Mouse (Mus musculus): ENCODE results near the gene Oaf. TPM values are rescaled to one million over a fixed set of nuclear protein-coding genes. Genes with fewer than 3 reads are reported as not detected.

The Oaf gene
- polyA plus RNA-seq, 1 experiment from 2014 or later = 30.9 TPM

DNA sequence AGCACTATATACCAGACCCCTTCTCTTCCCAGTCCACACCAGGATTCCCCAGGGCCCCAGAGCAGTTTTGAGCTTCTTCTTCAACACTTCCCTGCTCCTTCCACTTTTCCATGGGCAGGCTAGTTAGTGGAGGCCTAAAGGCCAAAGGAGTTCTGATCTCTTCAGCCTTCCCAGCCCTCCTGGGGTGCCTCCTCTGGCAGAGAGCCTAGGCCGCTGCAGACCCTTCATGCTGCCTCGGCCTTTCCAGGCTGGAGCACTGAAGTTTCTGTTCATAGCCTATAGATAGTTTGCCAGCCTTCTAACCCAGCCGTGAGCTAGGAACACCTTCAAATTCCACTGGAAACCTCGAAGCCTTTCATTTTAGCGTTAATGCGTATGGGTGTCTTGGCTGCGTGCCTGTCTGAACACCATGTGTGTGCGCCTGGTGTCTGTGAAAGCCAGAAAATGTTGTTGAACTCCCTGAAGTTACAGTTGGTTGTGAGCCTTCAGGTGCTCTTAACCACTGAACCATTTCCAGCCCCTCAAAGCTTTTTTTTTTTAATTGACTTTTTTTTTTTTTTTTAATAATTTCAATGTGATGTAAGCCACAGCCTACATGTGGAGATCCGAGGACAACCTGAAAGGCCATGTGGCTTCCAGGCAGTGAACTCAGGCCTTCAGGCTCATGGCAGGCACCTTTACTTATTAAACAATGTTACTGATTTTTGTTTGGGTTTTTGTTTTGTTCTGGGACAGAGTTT is 23.3 kb upstream of the Oaf start:
- H3K4me3 ChIP-seq = no peak overlapping the region
- no peak for ATAC-seq (ENCODE audit: low FRiP score, low read depth)
- H3K9ac ChIP-seq (replicated peaks) = no peak overlapping the region
- H3K9me3 ChIP-seq = no peaks in the 10 kb centered on the region
- WGBS = 78% methylated on average over 9 of the region's 9 CpGs
- no peak overlapping the region for H3K4me2 ChIP-seq (replicated peaks)
- H3K27me3 ChIP-seq = peaks cover 9% of the 10 kb centered on the region; the same call in 1 of the 2 replicates
- no peaks in the 10 kb centered on the region for H3K36me3 ChIP-seq
- no peak overlapping the region for H3K27ac ChIP-seq (replicated peaks)
- peaks cover 9% of the 10 kb centered on the region for H3K4me1 ChIP-seq

GRCm38 (mm10) chr9:43262390-43262789 is 22.7 kb upstream of the Oaf start:
- Histone ChIP-seq H3K27ac (replicated peaks) (no peak overlapping the region), H3K4me2 (replicated peaks) (no peak overlapping the region), H3K4me1 (peaks cover 9% of the 10 kb centered on the region), H3K9ac (replicated peaks) (no peak overlapping the region), H3K4me3 (no peak overlapping the region), H3K36me3 (no peaks in the 10 kb centered on the region), H3K27me3 (peaks cover 9% of the 10 kb centered on the region; the same call in 1 of the 2 replicates), H3K9me3 (no peaks in the 10 kb centered on the region)
- WGBS = 62% methylated on average over 4 of the region's 4 CpGs
- no peak for ATAC-seq (ENCODE audit: low FRiP score, low read depth)

DNA sequence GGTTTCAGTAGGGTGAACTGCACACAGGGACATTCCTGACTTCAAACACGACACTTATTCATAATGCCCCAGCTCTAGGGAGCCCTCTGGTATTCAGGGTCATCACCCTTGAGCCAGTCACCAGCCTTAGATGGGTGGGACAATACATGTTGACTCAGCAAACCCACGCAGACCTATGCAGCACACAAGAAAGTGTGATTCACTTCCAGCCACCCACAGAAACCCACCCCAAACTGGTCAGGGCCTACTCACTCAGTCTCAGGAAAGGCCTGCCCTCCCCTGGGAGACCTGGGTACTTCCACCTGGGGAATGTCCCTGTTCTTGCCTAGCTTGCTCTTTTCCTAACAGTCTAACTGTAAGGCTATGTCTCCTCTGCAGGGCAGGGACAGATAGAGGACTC is 22.2 kb upstream of the Oaf start:
- H3K36me3 ChIP-seq = no peaks in the 10 kb centered on the region
- 47% methylated on average over 2 of the region's 2 CpGs for whole genome bisulfite sequencing
- no peak overlapping the region for H3K4me2 ChIP-seq (replicated peaks)
- H3K4me1 ChIP-seq = peaks cover 9% of the 10 kb centered on the region
- H3K4me3 ChIP-seq = no peak overlapping the region
- ATAC-seq (ENCODE audit: low FRiP score, low read depth) = no peak
- no peak overlapping the region for H3K9ac ChIP-seq (replicated peaks)
- H3K27ac ChIP-seq (replicated peaks) = no peak overlapping the region
- H3K27me3 ChIP-seq = peaks cover 9% of the 10 kb centered on the region; the same call in 1 of the 2 replicates
- no peaks in the 10 kb centered on the region for H3K9me3 ChIP-seq

- no peak overlapping the region for H3K4me2 ChIP-seq (replicated peaks)
- peaks cover 9% of the 10 kb centered on the region for H3K4me1 ChIP-seq
- H3K27ac ChIP-seq (replicated peaks) = no peak overlapping the region
- no peak overlapping the region for H3K9ac ChIP-seq (replicated peaks)
- H3K4me3 ChIP-seq = no peak overlapping the region
- whole genome bisulfite sequencing = 82% methylated on average over 4 of the region's 4 CpGs
- H3K9me3 ChIP-seq = no peaks in the 10 kb centered on the region
- ATAC-seq (ENCODE audit: low FRiP score, low read depth) = no peak
- H3K27me3 ChIP-seq = peaks cover 9% of the 10 kb centered on the region; the same call in 1 of the 2 replicates
- H3K36me3 ChIP-seq = no peaks in the 10 kb centered on the region
These were observed 21.6 kb upstream of the Oaf start for GRCm38 (mm10) chr9:43261124-43261907.

DNA sequence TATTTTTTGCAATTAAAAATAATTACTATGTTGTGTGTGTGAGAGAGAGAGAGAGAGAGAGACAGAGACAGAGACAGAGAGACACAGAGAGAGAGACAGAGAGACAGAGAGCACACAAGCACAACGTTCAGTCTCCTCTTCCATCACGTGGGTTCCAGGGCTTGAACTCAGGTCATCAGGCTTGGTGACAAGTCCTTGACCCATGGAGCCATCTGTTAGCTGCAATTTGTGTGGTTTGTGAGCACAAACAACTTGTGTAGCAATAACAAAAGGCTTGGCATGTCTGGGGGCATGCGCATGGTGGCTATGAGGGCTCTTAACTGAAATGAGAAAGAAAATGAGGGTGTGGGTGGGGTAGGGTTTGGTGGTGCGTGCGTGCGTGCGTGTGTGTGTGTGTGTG is 20.9 kb upstream of the Oaf start:
- Histone ChIP-seq H3K4me3 (no peak overlapping the region), H3K36me3 (no peaks in the 10 kb centered on the region), H3K9ac (replicated peaks) (no peak overlapping the region), H3K4me2 (replicated peaks) (no peak overlapping the region), H3K4me1 (peaks cover 9% of the 10 kb centered on the region), H3K27ac (replicated peaks) (no peak overlapping the region), H3K27me3 (peaks cover 7% of the 10 kb centered on the region; the same call in 1 of the 2 replicates), H3K9me3 (no peaks in the 10 kb centered on the region)
- WGBS = 78% methylated on average over 7 of the region's 7 CpGs
- no peak for ATAC-seq (ENCODE audit: low FRiP score, low read depth)

DNA sequence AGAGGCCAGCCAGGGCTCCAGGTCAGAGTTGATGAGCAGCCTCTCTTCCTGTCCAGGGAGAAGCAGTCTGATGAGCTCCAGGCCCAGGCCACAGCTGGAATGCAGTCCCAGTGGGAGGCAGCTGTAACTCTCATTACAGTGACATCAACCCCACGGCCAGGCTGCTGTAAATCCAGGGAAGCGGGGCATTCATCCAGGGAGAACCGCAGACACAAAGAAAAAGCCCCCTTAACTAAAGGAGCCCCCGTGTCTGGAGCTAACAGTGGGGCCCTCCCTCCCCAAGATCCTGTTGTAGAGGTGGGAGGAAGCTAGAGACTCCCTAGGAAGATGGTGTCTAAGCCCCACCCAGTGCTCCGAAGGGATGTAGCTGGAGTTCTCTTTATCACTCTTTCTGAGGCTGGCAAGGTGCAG is 13.6 kb upstream of the Oaf start:
- ATAC-seq (ENCODE audit: low FRiP score, low read depth) = no peak
- 23% methylated on average over 5 of the region's 5 CpGs for WGBS
- H3K36me3 ChIP-seq = no peaks in the 10 kb centered on the region
- no peak overlapping the region for H3K4me3 ChIP-seq
- no peak overlapping the region for H3K9ac ChIP-seq (replicated peaks)
- H3K4me2 ChIP-seq (replicated peaks) = no peak overlapping the region
- H3K4me1 ChIP-seq = peaks cover 10% of the 10 kb centered on the region
- H3K9me3 ChIP-seq = no peaks in the 10 kb centered on the region
- 0 out of 2 replicates have a peak overlapping the region, but pooled peaks have one; percentile 7 for H3K27ac ChIP-seq (replicated peaks)
- H3K27me3 ChIP-seq = 0 out of 2 replicates have a peak, but pooled peaks cover 6% of the 10 kb centered on the region

DNA sequence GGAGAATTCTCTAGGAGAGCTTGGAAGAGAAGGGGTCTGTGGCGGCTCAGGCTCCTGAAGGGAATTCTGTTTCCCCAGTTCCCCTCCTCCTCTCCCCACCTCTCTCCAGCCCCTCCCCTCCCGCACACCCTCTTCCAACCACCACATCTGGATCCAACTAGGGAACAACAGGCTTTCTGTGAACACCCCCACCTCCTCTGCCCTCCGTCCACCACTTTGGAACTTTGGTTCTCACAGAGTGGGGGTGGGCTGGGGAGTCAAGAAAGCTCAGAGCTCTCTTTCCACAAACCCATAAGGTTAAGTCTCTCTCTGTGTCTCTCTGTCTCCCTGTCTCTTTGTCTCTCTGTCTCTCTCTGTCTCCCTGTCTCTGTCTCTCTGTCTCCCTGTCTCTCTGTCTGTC is 13.1 kb upstream of the Oaf start:
- Histone ChIP-seq H3K36me3 (no peaks in the 10 kb centered on the region), H3K4me2 (replicated peaks) (no peak overlapping the region), H3K27me3 (0 out of 2 replicates have a peak, but pooled peaks cover 7% of the 10 kb centered on the region), H3K4me3 (no peak overlapping the region), H3K4me1 (peaks cover 10% of the 10 kb centered on the region), H3K9ac (replicated peaks) (no peak overlapping the region), H3K27ac (replicated peaks) (0 out of 2 replicates have a peak overlapping the region, but pooled peaks have one; percentile 7), H3K9me3 (no peaks in the 10 kb centered on the region)
- 41% methylated on average over 3 of the region's 3 CpGs for WGBS
- no peak for ATAC-seq (ENCODE audit: low FRiP score, low read depth)

DNA sequence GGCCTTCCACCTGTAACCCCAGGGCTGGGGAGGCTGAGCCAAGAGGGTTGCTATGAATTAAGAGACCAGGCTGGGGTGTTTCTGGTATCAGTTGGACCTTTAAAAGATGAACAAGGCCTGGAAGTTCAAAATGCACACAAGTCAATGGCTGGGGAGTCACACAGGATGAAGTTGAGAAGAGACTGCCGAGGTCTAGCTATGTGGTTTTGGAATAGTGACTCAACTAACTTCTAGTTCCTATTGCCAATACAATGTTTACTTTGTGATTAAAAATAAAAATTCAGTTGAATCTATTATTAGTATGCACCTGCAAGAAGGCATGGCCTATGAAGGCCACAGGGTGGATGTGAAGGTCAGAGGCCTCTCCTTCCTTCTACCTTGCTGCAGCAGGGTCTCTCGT is 12.1 kb upstream of the Oaf start:
- no peak overlapping the region for H3K9ac ChIP-seq (replicated peaks)
- H3K4me2 ChIP-seq (replicated peaks) = no peak overlapping the region
- H3K27ac ChIP-seq (replicated peaks) = no peak overlapping the region
- H3K27me3 ChIP-seq = 0 out of 2 replicates have a peak, but pooled peaks cover 7% of the 10 kb centered on the region
- peaks cover 10% of the 10 kb centered on the region for H3K4me1 ChIP-seq
- WGBS = 90% methylated on average over 2 of the region's 2 CpGs
- H3K9me3 ChIP-seq = no peaks in the 10 kb centered on the region
- ATAC-seq (ENCODE audit: low FRiP score, low read depth) = no peak
- H3K36me3 ChIP-seq = no peaks in the 10 kb centered on the region
- no peak overlapping the region for H3K4me3 ChIP-seq

- no peak overlapping the region for H3K4me3 ChIP-seq
- no peak overlapping the region for H3K27ac ChIP-seq (replicated peaks)
- no peaks in the 10 kb centered on the region; the same call in 1 of the 2 replicates for H3K4me1 ChIP-seq
- H3K27me3 ChIP-seq = peaks cover 10% of the 10 kb centered on the region; the same call in 1 of the 2 replicates
- H3K9me3 ChIP-seq = no peaks in the 10 kb centered on the region
- no peak for ATAC-seq (ENCODE audit: low FRiP score, low read depth)
- H3K36me3 ChIP-seq = no peaks in the 10 kb centered on the region
- no peak overlapping the region for H3K4me2 ChIP-seq (replicated peaks)
- no peak overlapping the region for H3K9ac ChIP-seq (replicated peaks)
- WGBS = 47% methylated on average over 10 of the region's 10 CpGs
These were observed 7.0 kb upstream of the Oaf start for GRCm38 (mm10) chr9:43246738-43247180.

DNA sequence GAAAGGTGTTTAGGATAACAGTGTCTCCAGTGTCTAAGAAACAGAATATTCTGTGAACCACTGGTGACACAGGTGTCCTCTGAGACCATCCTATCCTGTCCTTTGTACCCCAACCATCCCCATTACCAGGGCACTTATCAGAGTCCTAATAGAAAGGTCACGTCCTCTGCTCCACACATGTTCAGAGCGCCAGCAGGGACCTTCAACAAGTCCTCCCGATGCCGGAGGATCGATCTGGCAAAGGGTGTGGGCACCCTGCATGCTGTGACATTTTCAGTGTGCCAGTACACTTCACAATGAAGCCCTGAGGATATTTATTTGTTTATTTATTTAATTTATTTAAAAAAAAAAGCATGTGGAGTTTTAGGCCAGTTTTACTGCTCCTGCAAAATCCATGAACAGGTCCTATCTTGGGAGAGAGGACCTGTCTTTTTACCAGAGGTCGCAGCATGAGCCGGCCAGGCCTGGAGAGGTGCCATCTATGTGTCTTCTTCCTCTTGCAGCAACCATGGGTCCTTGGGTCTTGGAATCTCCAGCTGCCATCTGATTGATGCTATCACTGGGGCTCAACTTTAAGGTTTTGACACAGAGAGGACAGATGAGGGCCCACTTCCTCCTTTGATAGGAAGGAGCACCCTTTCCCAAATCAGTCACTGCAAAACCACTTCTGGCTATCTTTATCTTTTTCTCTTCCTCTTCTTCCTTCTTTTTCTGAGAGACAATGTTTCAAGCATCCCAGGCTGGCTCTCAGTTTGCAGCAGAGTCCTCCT is 6.3 kb upstream of the Oaf start:
- Histone ChIP-seq H3K9ac (replicated peaks) (no peak overlapping the region), H3K4me3 (no peak overlapping the region), H3K4me1 (no peaks in the 10 kb centered on the region; the same call in 1 of the 2 replicates), H3K36me3 (no peaks in the 10 kb centered on the region), H3K27me3 (peaks cover 18% of the 10 kb centered on the region; the same call in 1 of the 2 replicates), H3K27ac (replicated peaks) (no peak overlapping the region), H3K9me3 (no peaks in the 10 kb centered on the region), H3K4me2 (replicated peaks) (no peak overlapping the region)
- WGBS = 88% methylated on average over 7 of the region's 7 CpGs
- ATAC-seq (ENCODE audit: low FRiP score, low read depth) = no peak

DNA sequence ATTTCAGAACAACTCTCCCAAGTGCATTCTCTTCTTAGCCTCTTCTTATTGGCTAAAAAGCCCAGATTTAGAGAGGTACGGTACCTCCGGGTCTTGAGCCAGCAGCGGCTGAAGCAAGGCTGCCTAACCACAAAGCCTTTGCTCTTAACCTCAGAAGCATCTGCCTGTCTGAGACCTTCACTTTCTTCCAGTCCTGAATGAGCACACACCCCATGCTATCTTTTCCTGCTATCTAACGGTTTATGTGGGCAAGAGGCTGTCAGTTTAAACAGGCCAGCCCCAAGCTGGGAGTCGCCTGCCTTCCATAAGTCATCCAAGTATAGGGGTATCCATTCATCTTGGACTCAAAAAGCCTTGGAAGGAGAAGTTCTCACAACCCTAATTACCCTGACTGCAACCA is 2.7 kb upstream of the Oaf start:
- 88% methylated on average over 5 of the region's 5 CpGs for WGBS
- ATAC-seq (ENCODE audit: low FRiP score, low read depth) = no peak
- no peak overlapping the region for H3K9ac ChIP-seq (replicated peaks)
- H3K9me3 ChIP-seq = no peaks in the 10 kb centered on the region
- no peak overlapping the region for H3K27ac ChIP-seq (replicated peaks)
- H3K4me2 ChIP-seq (replicated peaks) = no peak overlapping the region
- no peaks in the 10 kb centered on the region for H3K36me3 ChIP-seq
- peaks cover 43% of the 10 kb centered on the region for H3K27me3 ChIP-seq
- no peak overlapping the region for H3K4me3 ChIP-seq
- peaks cover 26% of the 10 kb centered on the region for H3K4me1 ChIP-seq

Measured in midbrain, embryonic 12.5 days (tissue).